Mouse (Mus musculus) cerebellum, postnatal 36 days (tissue): ENCODE measurements around the gene Kifc3.
A peak's percentile ranks its signal among the peaks of the same experiment; 100 is the strongest.

ENCODE experiments used
- DNase-seq, 2 experiments: peaks; one replicate each; pipeline ENCODE4 v3.0.0; 2021 to 2022; ENCODE audit warnings: mixed read lengths in 2 of 2

Kifc3 gene

DNA sequence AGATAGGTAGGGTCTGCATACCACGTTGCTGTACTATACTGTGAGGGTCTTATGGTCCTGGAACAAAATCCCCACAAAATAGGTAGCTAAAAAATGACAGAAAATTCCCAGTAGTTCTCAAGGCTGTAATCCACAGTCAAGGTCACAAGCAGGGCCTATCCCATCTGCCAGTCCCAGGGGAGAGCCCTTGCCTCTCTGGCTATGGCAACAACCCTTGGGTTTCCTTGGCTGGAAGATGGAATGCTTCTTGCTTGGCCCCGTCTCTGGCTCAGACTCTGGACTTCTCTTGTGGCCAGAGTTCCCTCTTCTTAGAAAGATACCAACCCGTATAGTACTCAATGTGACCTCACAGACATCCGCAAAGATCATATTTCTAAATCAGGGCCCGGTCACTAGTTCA is 47.3 kb downstream of the Kifc3 start:
- DNase-seq: no peak

GRCm38 (mm10) chr8:95154654-95155053 is 48.0 kb downstream of the Kifc3 start:
- no peak for DNase-seq

GRCm38 (mm10) chr8:95154056-95154455 is 48.6 kb downstream of the Kifc3 start:
- DNase-seq: no peak

DNA sequence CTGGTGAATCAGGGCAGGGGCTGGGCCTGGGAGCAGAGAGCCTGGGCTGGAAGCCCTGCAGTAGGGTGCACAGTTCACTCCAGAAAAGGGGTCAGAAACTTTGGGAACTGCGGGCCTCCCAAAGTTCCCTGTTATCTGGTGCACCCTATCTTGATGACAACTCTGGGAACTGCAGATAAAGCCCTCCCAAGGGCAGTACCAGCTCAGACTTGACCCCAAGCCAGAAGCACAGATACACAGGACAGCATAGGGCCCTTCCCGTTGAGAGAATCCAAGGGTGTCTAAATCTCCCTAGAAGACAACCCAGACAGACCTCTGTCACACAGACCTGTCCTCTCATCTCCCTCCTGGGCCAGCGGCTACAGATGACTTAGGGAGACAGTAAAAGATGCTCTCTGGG is 52.0 kb downstream of the Kifc3 start:
- no peak for DNase-seq

DNA sequence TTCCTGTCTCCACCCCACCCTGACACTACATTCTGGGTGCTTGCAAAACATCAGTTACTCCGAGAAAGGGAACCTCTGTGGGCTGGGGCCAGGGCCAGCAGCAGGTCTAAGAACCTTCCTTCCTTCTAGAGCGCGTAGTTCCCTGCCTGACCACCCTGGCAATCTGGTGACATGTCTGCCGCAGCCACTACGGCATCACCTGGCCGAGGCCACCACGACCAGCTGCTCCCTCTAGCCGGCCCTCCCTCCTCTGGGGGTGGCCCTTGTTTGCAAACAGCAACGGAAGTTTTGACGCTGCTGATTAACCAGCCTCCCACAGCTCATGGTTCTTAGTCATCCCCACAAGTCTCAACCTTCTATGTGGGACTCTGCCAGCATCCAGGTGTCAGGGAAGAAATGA is 53.2 kb downstream of the Kifc3 start:
- DNase-seq: no peak

GRCm38 (mm10) chr8:95146846-95147245 is 55.8 kb downstream of the Kifc3 start:
- DNase-seq: no peak

- no peak for DNase-seq
Observed at GRCm38 (mm10) chr8:95146044-95146745, 56.4 kb downstream of the Kifc3 start.

- no peak for DNase-seq
Observed at GRCm38 (mm10) chr8:95144631-95145015, 58.0 kb downstream of the Kifc3 start.

- DNase-seq: no peak
Observed at GRCm38 (mm10) chr8:95143805-95144630, 58.6 kb downstream of the Kifc3 start.

- DNase-seq: peak; percentile 21 to 30
Observed at GRCm38 (mm10) chr8:95142985-95143804, 59.4 kb downstream of the Kifc3 start.

DNA sequence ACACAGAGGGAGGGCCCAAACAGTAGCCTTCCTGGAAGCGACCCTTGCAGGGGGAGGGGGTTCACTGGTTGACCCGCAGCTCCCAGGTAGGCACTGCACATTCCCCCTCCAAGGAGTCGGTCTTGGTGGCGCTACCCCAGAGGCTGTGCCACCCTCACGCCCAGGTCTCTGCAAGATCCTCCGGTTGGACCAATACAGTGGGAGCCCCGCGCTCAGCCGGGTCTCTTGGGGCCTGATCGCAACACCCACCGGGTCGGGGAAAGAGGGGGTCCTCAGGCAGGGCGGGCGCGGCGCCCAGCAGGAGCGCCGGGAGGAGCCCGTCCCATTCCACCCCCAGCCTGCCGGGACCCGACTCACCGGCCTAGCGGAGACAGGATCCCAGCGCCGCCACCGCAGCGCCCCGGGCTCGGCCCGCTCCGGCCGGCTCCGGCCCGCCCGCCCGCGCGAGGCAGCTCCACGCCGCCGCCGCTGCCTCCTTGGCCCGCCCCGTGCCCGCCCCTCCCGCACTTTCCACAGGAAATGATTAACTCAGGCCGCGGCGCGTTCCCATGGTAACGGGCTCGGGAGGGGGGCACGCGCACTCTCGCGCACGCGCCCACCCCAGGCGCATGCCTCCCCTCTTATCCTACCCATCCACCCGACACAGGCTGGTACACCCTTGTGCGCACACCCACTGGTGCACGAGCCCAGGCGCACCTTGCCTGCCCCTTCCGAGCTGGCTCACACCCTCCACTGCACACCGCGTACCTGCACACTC is 60.4 kb downstream of the Kifc3 start:
- DNase-seq: peak; percentile 67 to 81

- no peak for DNase-seq
Observed at GRCm38 (mm10) chr8:95141469-95142074, 61.0 kb downstream of the Kifc3 start.

- DNase-seq: no peak
Observed at GRCm38 (mm10) chr8:95141026-95141425, 61.6 kb downstream of the Kifc3 start.

- DNase-seq: no peak
Observed at GRCm38 (mm10) chr8:95140555-95140954, 62.1 kb downstream of the Kifc3 start.

DNA sequence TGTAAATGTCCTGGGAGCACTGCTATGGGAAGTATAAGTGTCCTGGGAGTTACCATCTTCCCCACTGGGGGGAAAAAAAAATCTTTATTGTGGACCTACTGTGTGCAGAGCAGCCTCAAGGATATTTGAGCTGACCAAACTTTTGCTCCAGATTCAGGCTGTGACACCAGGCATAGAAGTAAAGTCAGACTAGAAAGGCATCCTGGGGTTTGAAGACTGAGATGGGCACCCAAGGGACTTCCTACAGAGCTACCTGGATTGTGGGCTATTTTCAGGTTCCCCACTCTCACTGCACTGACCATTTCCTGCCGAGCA is 63.6 kb downstream of the Kifc3 start:
- no peak for DNase-seq

DNA sequence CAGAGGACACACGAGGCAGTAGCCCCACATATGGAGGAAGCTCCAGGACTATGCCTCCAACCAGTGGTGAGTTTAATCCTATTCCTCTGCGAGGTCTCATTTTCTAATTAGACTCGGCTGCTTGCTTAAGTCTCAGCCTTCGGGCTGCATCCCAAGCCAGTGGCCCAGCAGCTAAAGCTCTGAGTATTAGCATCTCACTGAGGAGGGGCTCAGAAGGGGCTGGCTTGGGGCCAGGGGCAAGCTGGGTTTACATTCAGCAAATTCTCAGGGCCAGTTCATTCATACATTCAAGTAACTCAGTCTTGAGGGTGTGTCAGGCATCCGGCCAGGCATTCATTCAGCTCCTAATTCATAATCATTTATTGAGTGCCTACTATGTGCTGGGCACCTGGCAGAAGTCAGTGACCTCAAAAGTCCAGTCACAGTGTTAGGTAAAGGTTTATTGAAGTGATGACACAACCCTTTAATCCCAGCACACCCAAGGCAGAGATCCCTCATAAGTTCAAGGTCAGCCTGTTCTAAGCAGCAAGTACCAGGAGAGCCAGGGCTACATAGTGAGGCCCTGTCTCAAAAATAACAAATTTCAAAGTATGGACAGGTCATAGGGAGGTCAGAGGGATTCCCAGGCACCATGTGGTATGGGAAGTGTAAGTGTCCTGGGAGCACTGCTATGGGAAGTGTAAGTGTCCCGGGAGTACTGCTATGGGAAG is 64.1 kb downstream of the Kifc3 start:
- peak in 1 of 2 experiments; percentile 15 for DNase-seq

DNA sequence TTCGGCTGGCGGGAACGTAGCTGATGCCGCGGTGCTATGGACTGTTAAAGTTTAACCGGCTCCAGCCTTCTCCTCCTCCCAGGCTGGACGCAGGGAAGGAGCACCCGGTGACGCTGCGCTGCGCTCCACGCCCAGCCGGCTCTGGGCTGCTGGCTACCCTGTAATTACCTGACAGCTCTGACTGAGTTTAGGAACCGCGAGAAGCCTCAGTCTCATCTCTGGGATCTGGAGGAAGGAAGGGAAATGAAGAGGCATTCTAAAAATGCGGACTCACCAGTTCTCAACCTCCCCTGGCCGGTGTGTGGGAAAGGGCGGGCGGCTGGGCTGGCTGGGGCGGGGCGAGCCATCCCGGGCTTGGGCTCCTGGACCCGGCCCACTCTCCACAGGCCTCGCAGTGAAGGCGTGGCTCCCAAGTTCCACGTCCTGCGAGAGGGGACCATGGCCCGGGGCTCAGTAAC is 64.9 kb downstream of the Kifc3 start:
- DNase-seq: peak; percentile 13 to 15

GRCm38 (mm10) chr8:95137201-95137600 is 65.4 kb downstream of the Kifc3 start:
- no peak for DNase-seq

- no peak for DNase-seq
Observed at GRCm38 (mm10) chr8:95136218-95136617, 66.4 kb downstream of the Kifc3 start.

DNA sequence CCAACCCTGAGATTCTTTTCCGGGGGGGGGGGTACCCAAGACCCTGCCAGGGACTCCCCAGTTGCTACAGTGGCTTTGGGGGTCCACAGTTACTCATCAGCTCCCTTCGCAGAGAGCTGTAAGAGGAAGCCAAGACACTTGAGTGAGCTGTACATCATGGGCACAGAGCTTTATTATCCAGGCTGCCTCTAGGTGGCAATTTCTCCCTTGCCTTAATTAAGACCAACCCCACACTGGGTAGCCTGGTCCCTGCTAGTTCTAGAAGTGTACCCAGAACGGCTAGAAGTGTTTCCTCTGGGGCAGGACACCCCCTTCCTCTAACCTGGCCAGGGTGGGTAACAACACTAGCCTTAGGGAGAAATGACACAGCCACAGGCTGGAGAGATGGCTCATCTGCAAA is 67.4 kb downstream of the Kifc3 start:
- no peak for DNase-seq

DNA sequence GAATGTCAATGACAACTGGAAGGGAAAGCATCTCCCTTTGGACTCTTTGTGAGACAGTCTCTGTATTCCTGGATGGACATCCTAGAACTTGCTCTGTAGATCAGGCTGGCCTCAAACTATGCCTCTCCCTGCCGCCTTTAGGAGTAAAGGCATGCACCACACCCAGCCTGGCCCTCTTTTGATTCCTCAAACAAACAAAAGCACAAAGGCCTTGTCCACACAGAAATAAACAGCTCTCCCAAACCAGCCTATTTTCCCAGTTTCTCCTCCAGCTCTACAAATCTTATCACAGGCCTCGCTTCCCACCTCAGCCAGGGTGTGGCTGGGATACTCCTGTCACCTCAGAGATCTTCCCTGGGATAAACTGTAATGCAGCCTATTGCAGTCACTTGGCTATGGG is 68.4 kb downstream of the Kifc3 start:
- DNase-seq: no peak

DNA sequence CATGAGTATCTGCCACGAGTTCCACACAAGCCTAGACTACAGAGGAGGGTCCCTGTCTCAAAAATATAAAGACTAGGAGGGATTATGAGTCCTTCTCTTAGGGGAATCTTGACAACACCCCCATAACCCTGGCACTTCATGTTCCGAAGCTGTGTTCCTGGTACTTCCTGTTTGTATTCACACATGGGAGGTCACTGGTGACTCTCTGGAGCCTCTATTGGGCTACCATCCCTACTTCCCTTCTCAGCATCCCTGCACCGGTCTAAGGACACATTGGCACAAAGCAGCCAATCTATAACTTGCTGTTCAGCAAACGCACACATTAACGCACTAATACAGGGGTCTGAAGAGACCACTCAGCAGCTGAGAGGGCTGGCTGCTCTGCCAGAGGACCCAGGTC is 70.6 kb downstream of the Kifc3 start:
- no peak for DNase-seq
